Mouse (Mus musculus): ENCODE data around the gene Hs2st1. TPM values are rescaled to one million over a fixed set of nuclear protein-coding genes. Genes with fewer than 3 reads are reported as not detected.
A peak's percentile ranks its signal among the peaks of the same experiment; 100 is the strongest.

The Hs2st1 gene
- total RNA-seq, 2 experiments from 2014 or later = 38.4 to 40.5 TPM

GRCm38 (mm10) chr3:144428514-144429431, 141.2 kb downstream of the Hs2st1 start:
- no peak for TF ChIP-seq CTCF (conservative IDR thresholded peaks at IDR 0.05)
- peak in 1 of 2 experiments; percentile 26 for DNase-seq (ENCODE audit: low spot score in 2 of 2)
- Histone ChIP-seq H3K4me3 (no peak overlapping the region), H3K27ac (peak overlapping the region; percentile 0; the same call in 1 of the 2 replicates)

- H3K4me3 ChIP-seq = no peak overlapping the region
- DNase-seq (ENCODE audit: low spot score in 2 of 2) = peak; percentile 66 to 78
- TF ChIP-seq CTCF (conservative IDR thresholded peaks at IDR 0.05) = no peak
- H3K27ac ChIP-seq = peak overlapping the region; percentile 76
Measured at GRCm38 (mm10) chr3:144425041-144425448, 144.9 kb downstream of the Hs2st1 start.

GRCm38 (mm10) chr3:144421404-144422180, 148.4 kb downstream of the Hs2st1 start:
- Histone ChIP-seq H3K27ac (peak overlapping the region; percentile 39; the same call in 1 of the 2 replicates), H3K4me3 (no peak overlapping the region)
- TF ChIP-seq CTCF (conservative IDR thresholded peaks at IDR 0.05) = no peak
- DNase-seq (ENCODE audit: low spot score in 2 of 2) = no peak

- no peak overlapping the region for H3K4me3 ChIP-seq
- DNase-seq (ENCODE audit: low spot score in 2 of 2) = no peak
- TF ChIP-seq CTCF (conservative IDR thresholded peaks at IDR 0.05) = no peak
- H3K27ac ChIP-seq = no peak overlapping the region
Measured at GRCm38 (mm10) chr3:144413821-144414220, 156.2 kb downstream of the Hs2st1 start.

GRCm38 (mm10) chr3:144412538-144413272, 157.3 kb downstream of the Hs2st1 start:
- no peak for TF ChIP-seq CTCF (conservative IDR thresholded peaks at IDR 0.05)
- DNase-seq (ENCODE audit: low spot score in 2 of 2) = no peak
- H3K27ac ChIP-seq = no peak overlapping the region
- H3K4me3 ChIP-seq = no peak overlapping the region

- TF ChIP-seq CTCF (conservative IDR thresholded peaks at IDR 0.05) = no peak
- no peak for DNase-seq (ENCODE audit: low spot score in 2 of 2)
- H3K27ac ChIP-seq = no peak overlapping the region
- no peak overlapping the region for H3K4me3 ChIP-seq
Measured at GRCm38 (mm10) chr3:144411650-144412278, 158.2 kb downstream of the Hs2st1 start.

GRCm38 (mm10) chr3:144411051-144411542, 158.9 kb downstream of the Hs2st1 start:
- no peak overlapping the region for H3K27ac ChIP-seq
- no peak for DNase-seq (ENCODE audit: low spot score in 2 of 2)
- no peak for TF ChIP-seq CTCF (conservative IDR thresholded peaks at IDR 0.05)
- H3K4me3 ChIP-seq = no peak overlapping the region

- no peak for DNase-seq (ENCODE audit: low spot score in 2 of 2)
- no peak for TF ChIP-seq CTCF (conservative IDR thresholded peaks at IDR 0.05)
- Histone ChIP-seq H3K4me3 (no peak overlapping the region), H3K27ac (no peak overlapping the region)
Measured at GRCm38 (mm10) chr3:144408953-144409352, 161.0 kb downstream of the Hs2st1 start.

GRCm38 (mm10) chr3:144405331-144405730, 164.7 kb downstream of the Hs2st1 start:
- Histone ChIP-seq H3K27ac (no peak overlapping the region), H3K4me3 (no peak overlapping the region)
- no peak for TF ChIP-seq CTCF (conservative IDR thresholded peaks at IDR 0.05)
- DNase-seq (ENCODE audit: low spot score in 2 of 2) = no peak

GRCm38 (mm10) chr3:144401292-144401691, 168.7 kb downstream of the Hs2st1 start:
- no peak overlapping the region for H3K27ac ChIP-seq
- no peak overlapping the region for H3K4me3 ChIP-seq
- no peak for DNase-seq (ENCODE audit: low spot score in 2 of 2)
- TF ChIP-seq CTCF (conservative IDR thresholded peaks at IDR 0.05) = no peak

- no peak for DNase-seq (ENCODE audit: low spot score in 2 of 2)
- Histone ChIP-seq H3K4me3 (no peak overlapping the region), H3K27ac (no peak overlapping the region)
- TF ChIP-seq CTCF (conservative IDR thresholded peaks at IDR 0.05) = no peak
Measured at GRCm38 (mm10) chr3:144400870-144401269, 169.1 kb downstream of the Hs2st1 start.

- TF ChIP-seq CTCF (conservative IDR thresholded peaks at IDR 0.05) = no peak
- H3K27ac ChIP-seq = no peak overlapping the region
- DNase-seq (ENCODE audit: low spot score in 2 of 2) = no peak
- H3K4me3 ChIP-seq = no peak overlapping the region
Measured at GRCm38 (mm10) chr3:144400374-144400773, 169.6 kb downstream of the Hs2st1 start.
